Mouse (Mus musculus): ENCODE results near the gene Vmn1r158. TPM values are rescaled to one million over a fixed set of nuclear protein-coding genes. Genes with fewer than 3 reads are reported as not detected.
"Not testable (repeated sequence)": the region's sequence is repeated elsewhere in the genome, so short reads cannot be mapped to it uniquely, and the experiment has no call there.

The Vmn1r158 gene
- polyA plus RNA-seq (2015; fragmentation: Nextera tagmentation; extraction: Ambion mirVana) = not detected in 2 replicates

- WGBS = 56% methylated on average over 2 of the region's 2 CpGs
- H3K4me2 ChIP-seq (replicated peaks; ENCODE audit: low read depth, low read length); H3K4me3 ChIP-seq (ENCODE audit: low read length); H3K36me3 ChIP-seq (ENCODE audit: insufficient read depth, low read length); H3K27me3 ChIP-seq (ENCODE audit: insufficient read depth, low read length); ATAC-seq (ENCODE audit: low FRiP score, low TSS enrichment); H3K27ac ChIP-seq (ENCODE audit: low read length); H3K4me1 ChIP-seq (ENCODE audit: insufficient read depth, low read length); H3K9ac ChIP-seq (replicated peaks; ENCODE audit: low read length); H3K9me3 ChIP-seq (ENCODE audit: low read length): not testable (repeated sequence)
These were observed at the start of gene Vmn1r158 for GRCm38 (mm10) chr7:22790682-22791081. TSS of gene Vmn1r158 (minus strand) at chr7:22790782.

DNA sequence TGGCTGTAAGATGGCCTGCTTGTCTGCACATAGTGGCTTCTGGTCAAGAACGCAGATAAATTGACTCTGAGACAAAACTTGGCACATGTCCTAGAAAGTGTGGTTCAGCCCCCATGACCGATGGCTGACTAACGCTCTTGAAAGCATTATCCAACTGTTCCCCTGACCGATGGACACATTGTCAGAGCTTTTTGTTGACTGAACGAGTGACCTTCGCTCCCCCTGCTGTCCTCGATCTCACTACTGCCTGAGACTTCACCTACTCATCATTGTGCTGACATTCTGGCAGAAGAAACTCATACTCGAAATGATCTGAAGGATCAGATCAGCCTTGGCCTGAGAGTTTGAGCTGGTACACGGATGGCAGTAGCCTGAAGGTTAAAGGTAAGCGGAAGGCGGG is 14.6 kb downstream of the Vmn1r158 start:
- not testable (repeated sequence) for ATAC-seq (ENCODE audit: low FRiP score, low TSS enrichment); H3K36me3 ChIP-seq (ENCODE audit: insufficient read depth, low read length); H3K4me1 ChIP-seq (ENCODE audit: insufficient read depth, low read length); H3K9me3 ChIP-seq (ENCODE audit: low read length); H3K4me3 ChIP-seq (ENCODE audit: low read length); H3K9ac ChIP-seq (replicated peaks; ENCODE audit: low read length); H3K27me3 ChIP-seq (ENCODE audit: insufficient read depth, low read length); H3K4me2 ChIP-seq (replicated peaks; ENCODE audit: low read depth, low read length); H3K27ac ChIP-seq (ENCODE audit: low read length)
- WGBS = 85% methylated on average over 6 of the region's 11 CpGs

DNA sequence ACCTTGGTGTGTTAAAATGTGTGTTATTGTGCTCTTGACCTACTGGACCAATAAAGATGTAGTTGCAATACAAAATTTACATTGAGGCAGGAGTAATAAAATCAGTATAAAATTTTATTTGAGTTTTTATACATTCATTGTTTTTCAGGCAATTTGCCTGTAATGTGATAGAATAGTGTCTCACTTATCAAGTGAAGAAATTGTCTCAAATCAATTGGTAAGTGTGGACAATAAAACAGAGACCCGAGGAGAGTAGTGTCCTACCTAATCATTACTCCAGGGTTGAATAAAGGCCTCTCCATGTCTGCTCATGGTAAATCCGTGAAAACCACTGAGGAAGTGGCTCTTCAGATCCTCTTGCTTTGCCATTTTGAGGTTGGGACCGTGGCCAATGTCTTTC is 29.2 kb downstream of the Vmn1r158 start, which contains the start of gene Vmn1r157:
Gene Vmn1r157, plus strand, starts transcription at position 301 of the 400 bp plus-strand sequence.
- not testable (repeated sequence) for ATAC-seq (ENCODE audit: low FRiP score, low TSS enrichment); H3K4me3 ChIP-seq (ENCODE audit: low read length); H3K4me2 ChIP-seq (replicated peaks; ENCODE audit: low read depth, low read length); H3K27ac ChIP-seq (ENCODE audit: low read length); H3K36me3 ChIP-seq (ENCODE audit: insufficient read depth, low read length); H3K27me3 ChIP-seq (ENCODE audit: insufficient read depth, low read length); H3K9ac ChIP-seq (replicated peaks; ENCODE audit: low read length); H3K4me1 ChIP-seq (ENCODE audit: insufficient read depth, low read length); H3K9me3 ChIP-seq (ENCODE audit: low read length)
- WGBS = 35% methylated on average over 2 of the region's 3 CpGs

Other genes starting within 250 kb of the Vmn1r158 start
- not detected in 2 replicates for gene Gm4201, start 225.4 kb downstream of the Vmn1r158 start, polyA plus RNA-seq (2015; fragmentation: Nextera tagmentation; extraction: Ambion mirVana)
- gene Gm4565, start 202.7 kb downstream of the Vmn1r158 start, polyA plus RNA-seq (2015; fragmentation: Nextera tagmentation; extraction: Ambion mirVana) = not detected in 2 replicates
- not detected in 2 replicates for gene Vmn1r155, start 132.8 kb downstream of the Vmn1r158 start, polyA plus RNA-seq (2015; fragmentation: Nextera tagmentation; extraction: Ambion mirVana)
- gene Gm8693, start 98.5 kb downstream of the Vmn1r158 start, polyA plus RNA-seq (2015; fragmentation: Nextera tagmentation; extraction: Ambion mirVana) = not detected in 2 replicates
- not detected in 2 replicates for gene Gm4567, start 71.1 kb downstream of the Vmn1r158 start, polyA plus RNA-seq (2015; fragmentation: Nextera tagmentation; extraction: Ambion mirVana)
- gene Vmn1r157, start 29.1 kb downstream of the Vmn1r158 start, polyA plus RNA-seq (2015; fragmentation: Nextera tagmentation; extraction: Ambion mirVana) = not detected in 2 replicates
- gene Vmn1r159, start 52.8 kb upstream of the Vmn1r158 start, polyA plus RNA-seq (2015; fragmentation: Nextera tagmentation; extraction: Ambion mirVana) = not detected in 2 replicates
- gene Vmn1r160, start 80.4 kb upstream of the Vmn1r158 start, polyA plus RNA-seq (2015; fragmentation: Nextera tagmentation; extraction: Ambion mirVana) = not detected in 2 replicates
- gene Gm4214, start 193.9 kb upstream of the Vmn1r158 start, polyA plus RNA-seq (2015; fragmentation: Nextera tagmentation; extraction: Ambion mirVana) = not detected in 2 replicates
- gene Gm4216, start 229.1 kb upstream of the Vmn1r158 start, polyA plus RNA-seq (2015; fragmentation: Nextera tagmentation; extraction: Ambion mirVana) = not detected in 2 replicates

Measured in kidney, embryonic 16.5 days (tissue).